Mouse (Mus musculus) induced T-regulatory cell, adult 2 months (primary cell): ENCODE results near the gene Ptpn5.
A peak's percentile ranks its signal among the peaks of the same experiment; 100 is the strongest.

Experiments
- DNase-seq: peaks from one replicate; pipeline ENCODE4 v3.0.0-alpha.2; 2012; ENCODE audit warnings: low read depth

Ptpn5 gene

GRCm38 (mm10) chr7:47056273-47056672 is 77.2 kb downstream of the Ptpn5 start:
- DNase-seq = no peak

- no peak for DNase-seq
These were observed 77.7 kb downstream of the Ptpn5 start for GRCm38 (mm10) chr7:47055744-47056143.

- DNase-seq = no peak
These were observed 78.8 kb downstream of the Ptpn5 start for GRCm38 (mm10) chr7:47054666-47055065.

- DNase-seq = no peak
These were observed 80.2 kb downstream of the Ptpn5 start for GRCm38 (mm10) chr7:47053287-47053686.

- DNase-seq = no peak
These were observed 81.2 kb downstream of the Ptpn5 start for GRCm38 (mm10) chr7:47052276-47052675.

- peak; percentile 25 for DNase-seq
These were observed 81.9 kb downstream of the Ptpn5 start for GRCm38 (mm10) chr7:47051404-47052151.

- peak; percentile 84 for DNase-seq
These were observed 82.7 kb downstream of the Ptpn5 start for GRCm38 (mm10) chr7:47050766-47051165.

- peak; percentile 96 for DNase-seq
These were observed 83.1 kb downstream of the Ptpn5 start, which contains the start of gene Tmem86a for GRCm38 (mm10) chr7:47050366-47050765. Gene Tmem86a, plus strand, starts transcription at chr7:47050601.

GRCm38 (mm10) chr7:47042823-47043490 is 90.5 kb downstream of the Ptpn5 start:
- DNase-seq = no peak

- DNase-seq = no peak
These were observed 91.4 kb downstream of the Ptpn5 start for GRCm38 (mm10) chr7:47042121-47042520.

- DNase-seq = no peak
These were observed 91.8 kb downstream of the Ptpn5 start for GRCm38 (mm10) chr7:47041706-47042105.

- no peak for DNase-seq
These were observed 98.1 kb downstream of the Ptpn5 start for GRCm38 (mm10) chr7:47035426-47035825.

- DNase-seq = no peak
These were observed 98.6 kb downstream of the Ptpn5 start for GRCm38 (mm10) chr7:47034785-47035384.

- no peak for DNase-seq
These were observed 102.1 kb downstream of the Ptpn5 start for GRCm38 (mm10) chr7:47031371-47031770.

GRCm38 (mm10) chr7:47030517-47031193 is 102.8 kb downstream of the Ptpn5 start:
- DNase-seq = peak; percentile 49
